14 mouse cellular contexts compared by ENCODE assay signal in the genomic region with DNA sequence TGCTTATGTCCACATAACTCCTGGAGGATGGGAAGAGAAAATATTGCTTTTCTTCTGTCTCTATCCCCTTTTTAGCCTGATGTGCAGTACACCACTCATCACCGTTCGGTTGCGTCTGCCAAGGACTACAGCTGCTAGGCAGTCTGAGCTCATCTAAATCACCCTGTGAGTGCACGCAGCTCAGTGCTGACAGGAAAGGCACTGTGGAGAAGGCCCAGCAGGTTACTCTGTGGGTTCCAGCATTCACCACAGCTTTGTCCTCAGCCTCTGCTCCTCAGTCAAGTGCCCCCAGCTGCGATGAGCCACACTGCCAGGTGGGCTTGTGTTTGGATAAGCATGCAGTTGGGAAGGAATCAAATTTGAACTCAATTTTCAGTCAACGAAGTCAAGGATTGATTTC.
DNase-seq lines count a peak whose midpoint lies in the region; ATAC-seq lines count a peak whose summit lies in the region.
"Had no signal": no experiment of that assay in that cellular context is flagged by ENCODE, and none has a peak within 500 bp of the region (broad histone marks: within the 10 kb centered on the region; RNA-seq: fewer than 3 reads in every experiment).

No protein-coding gene starts in this region.

- H3K4me2 ChIP-seq in forebrain, embryonic 14.5 days (ENCODE audit: low read length) = no peak overlapping the region
- H3K4me2 ChIP-seq in forebrain, embryonic 13.5 days = no peak overlapping the region
- H3K4me2 ChIP-seq in intestine, embryonic 15.5 days (replicated peaks) = no peak overlapping the region
- no peak overlapping the region for H3K4me2 ChIP-seq in intestine, embryonic 16.5 days (ENCODE audit: low read depth, low read length)
- H3K4me2 ChIP-seq: heart, embryonic 15.5 days; liver, embryonic 15.5 days had no signal

- H3K4me3 ChIP-seq in forebrain, embryonic 14.5 days (ENCODE audit: low read depth, low read length) = no peak overlapping the region
- no peak overlapping the region for H3K4me3 ChIP-seq in forebrain, embryonic 13.5 days
- H3K4me3 ChIP-seq in intestine, embryonic 15.5 days (replicated peaks) = no peak overlapping the region
- H3K4me3 ChIP-seq in intestine, embryonic 16.5 days (ENCODE audit: low read length) = no peak overlapping the region
- H3K4me3 ChIP-seq: heart, embryonic 15.5 days; liver, embryonic 15.5 days; megakaryocyte, embryonic 14.5 days had no signal

- H3K4me1 ChIP-seq in forebrain, embryonic 14.5 days (ENCODE audit: control insufficient read depth, insufficient read depth, low read length) = no peaks in the 10 kb centered on the region
- no peaks in the 10 kb centered on the region for H3K4me1 ChIP-seq in forebrain, embryonic 13.5 days
- H3K4me1 ChIP-seq in intestine, embryonic 15.5 days (replicated peaks) = no peaks in the 10 kb centered on the region
- H3K4me1 ChIP-seq in intestine, embryonic 16.5 days (ENCODE audit: control insufficient read depth, insufficient read depth, low read length) = no peaks in the 10 kb centered on the region
- H3K4me1 ChIP-seq: heart, embryonic 15.5 days; liver, embryonic 15.5 days; megakaryocyte, embryonic 14.5 days had no signal

- peak; percentile 23 for DNase-seq in forebrain, embryonic 14.5 days (ENCODE audit: low spot score)
- DNase-seq in Muller cell, postnatal 12 days (ENCODE audit: inconsistent ontology term) = peak; percentile 5
- peak; percentile 3 to 7 for DNase-seq in heart, adult 9 months (ENCODE audit: low spot score in 2 of 2)
- DNase-seq in embryo, embryonic 10 days (ENCODE audit: low spot score) = no peak
- no peak for DNase-seq in kidney, postnatal 14 days
- DNase-seq: adrenal gland, postnatal 10 days; B cell, adult 2 months; cerebellum, adult 2 months had no signal

- no peaks in the 10 kb centered on the region for H3K36me3 ChIP-seq in forebrain, embryonic 14.5 days (ENCODE audit: control insufficient read depth, insufficient read depth, low read length)
- no peaks in the 10 kb centered on the region for H3K36me3 ChIP-seq in forebrain, embryonic 13.5 days (ENCODE audit: poor library complexity, severe bottlenecking)
- no peaks in the 10 kb centered on the region for H3K36me3 ChIP-seq in intestine, embryonic 15.5 days
- no peaks in the 10 kb centered on the region for H3K36me3 ChIP-seq in intestine, embryonic 16.5 days (ENCODE audit: control insufficient read depth, insufficient read depth, low read length)
- H3K36me3 ChIP-seq: heart, embryonic 15.5 days; liver, embryonic 15.5 days had no signal

- H3K27me3 ChIP-seq in forebrain, embryonic 14.5 days (replicated peaks; ENCODE audit: control insufficient read depth, insufficient read depth, low read length) = no peaks in the 10 kb centered on the region
- no peaks in the 10 kb centered on the region for H3K27me3 ChIP-seq in forebrain, embryonic 13.5 days
- no peaks in the 10 kb centered on the region for H3K27me3 ChIP-seq in intestine, embryonic 15.5 days (replicated peaks)
- no peaks in the 10 kb centered on the region for H3K27me3 ChIP-seq in intestine, embryonic 16.5 days (replicated peaks; ENCODE audit: control insufficient read depth, insufficient read depth, low read length)
- H3K27me3 ChIP-seq: heart, embryonic 15.5 days; liver, embryonic 15.5 days; megakaryocyte, embryonic 14.5 days had no signal

- no peak for ATAC-seq in forebrain, embryonic 14.5 days
- no peak for ATAC-seq in forebrain, embryonic 13.5 days
- peak; percentile 36; the same call in 1 of the 2 replicates for ATAC-seq in intestine, embryonic 15.5 days
- no peak; the same call in 1 of the 2 replicates for ATAC-seq in intestine, embryonic 16.5 days

- no peak overlapping the region for H3K27ac ChIP-seq in forebrain, embryonic 14.5 days (ENCODE audit: low read depth, low read length)
- H3K27ac ChIP-seq in forebrain, embryonic 13.5 days = no peak overlapping the region
- no peak overlapping the region for H3K27ac ChIP-seq in intestine, embryonic 15.5 days
- H3K27ac ChIP-seq in intestine, embryonic 16.5 days (ENCODE audit: low read length) = no peak overlapping the region
- H3K27ac ChIP-seq: heart, embryonic 15.5 days; liver, embryonic 15.5 days had no signal

- H3K9me3 ChIP-seq in forebrain, embryonic 14.5 days (replicated peaks; ENCODE audit: control insufficient read depth, low read length) = no peaks in the 10 kb centered on the region
- H3K9me3 ChIP-seq in forebrain, embryonic 13.5 days (replicated peaks) = no peaks in the 10 kb centered on the region
- H3K9me3 ChIP-seq in intestine, embryonic 15.5 days = no peaks in the 10 kb centered on the region
- no peaks in the 10 kb centered on the region for H3K9me3 ChIP-seq in intestine, embryonic 16.5 days (ENCODE audit: control insufficient read depth, low read length)
- H3K9me3 ChIP-seq: heart, embryonic 15.5 days; liver, embryonic 15.5 days had no signal

- WGBS in forebrain, embryonic 14.5 days = 69% methylated on average over 6 of the region's 6 CpGs
- 71% methylated on average over 6 of the region's 6 CpGs for WGBS in forebrain, embryonic 13.5 days
- WGBS in intestine, embryonic 15.5 days = 54% methylated on average over 6 of the region's 6 CpGs
- 54% methylated on average over 6 of the region's 6 CpGs for WGBS in intestine, embryonic 16.5 days

- no peak overlapping the region for H3K9ac ChIP-seq in forebrain, embryonic 14.5 days (ENCODE audit: low read length)
- H3K9ac ChIP-seq in forebrain, embryonic 13.5 days = no peak overlapping the region
- no peak overlapping the region for H3K9ac ChIP-seq in intestine, embryonic 15.5 days
- H3K9ac ChIP-seq in intestine, embryonic 16.5 days (ENCODE audit: low read depth, low read length) = no peak overlapping the region
- H3K9ac ChIP-seq: heart, embryonic 15.5 days; liver, embryonic 15.5 days had no signal

Comparison
In these comparisons a context has a peak if more than half of its experiments do, and no peak if none do; other contexts are left out.
1. DNase-seq: peak in forebrain, embryonic 14.5 days (single experiment), Muller cell, postnatal 12 days (single experiment) and heart, adult 9 months (2 of 2); none in embryo, embryonic 10 days (single experiment) and kidney, postnatal 14 days (single experiment).